Mouse (Mus musculus): ENCODE data around the gene Tspan32. TPM values are rescaled to one million over a fixed set of nuclear protein-coding genes. Genes with fewer than 3 reads are reported as not detected.

The Tspan32 gene
- polyA plus RNA-seq, 1 experiment: 152 TPM

- 3% methylated on average over 6 of the region's 6 CpGs for WGBS
- H3K4me1 ChIP-seq (ENCODE audit: control insufficient read depth, insufficient read depth, low read length): peaks cover 13% of the 10 kb centered on the region
Measured at GRCm38 (mm10) chr7:143005344-143006096, 674 bp downstream of the Tspan32 start.

GRCm38 (mm10) chr7:143006097-143006755, 1.4 kb downstream of the Tspan32 start:
- TF ChIP-seq CTCF (IDR thresholded peaks at IDR 0.05; ENCODE audit: control insufficient read depth, insufficient read depth, low read length): no peak
- no peak for TF ChIP-seq POLR2A (IDR thresholded peaks at IDR 0.05; ENCODE audit: borderline replicate concordance, control insufficient read depth, low read depth, low read length)
- Histone ChIP-seq H3K4me1 (ENCODE audit: control insufficient read depth, insufficient read depth, low read length) (peaks cover 13% of the 10 kb centered on the region), H3K27ac (ENCODE audit: control insufficient read depth, insufficient read depth, low read depth, low read length, poor library complexity) (peak overlapping the region; percentile 91), H3K4me3 (replicated peaks; ENCODE audit: control insufficient read depth, low read depth, low read length) (peak overlapping the region; percentile 61)
- WGBS: 4% methylated on average over 2 of the region's 2 CpGs

More at GRCm38 (mm10) chr7:143005344-143006096, 674 bp downstream of the Tspan32 start:
- TF ChIP-seq CTCF (IDR thresholded peaks at IDR 0.05; ENCODE audit: control insufficient read depth, insufficient read depth, low read length) (no peak), POLR2A (IDR thresholded peaks at IDR 0.05; ENCODE audit: borderline replicate concordance, control insufficient read depth, low read depth, low read length) (0 out of 2 replicates have a peak, but pooled peaks have one; percentile 49)
- peak overlapping the region; percentile 91 for H3K27ac ChIP-seq (ENCODE audit: control insufficient read depth, insufficient read depth, low read depth, low read length, poor library complexity)
- peak overlapping the region; percentile 61 for H3K4me3 ChIP-seq (replicated peaks; ENCODE audit: control insufficient read depth, low read depth, low read length)

GRCm38 (mm10) chr7:143006756-143007598, 2.1 kb downstream of the Tspan32 start:
- TF ChIP-seq CTCF (IDR thresholded peaks at IDR 0.05; ENCODE audit: control insufficient read depth, insufficient read depth, low read length) (no peak), POLR2A (IDR thresholded peaks at IDR 0.05; ENCODE audit: borderline replicate concordance, control insufficient read depth, low read depth, low read length) (no peak)
- Histone ChIP-seq H3K4me3 (replicated peaks; ENCODE audit: control insufficient read depth, low read depth, low read length) (peak overlapping the region; percentile 61), H3K4me1 (ENCODE audit: control insufficient read depth, insufficient read depth, low read length) (peaks cover 13% of the 10 kb centered on the region), H3K27ac (ENCODE audit: control insufficient read depth, insufficient read depth, low read depth, low read length, poor library complexity) (peak overlapping the region; percentile 91)
- WGBS: 19% methylated on average over 8 of the region's 8 CpGs

DNA sequence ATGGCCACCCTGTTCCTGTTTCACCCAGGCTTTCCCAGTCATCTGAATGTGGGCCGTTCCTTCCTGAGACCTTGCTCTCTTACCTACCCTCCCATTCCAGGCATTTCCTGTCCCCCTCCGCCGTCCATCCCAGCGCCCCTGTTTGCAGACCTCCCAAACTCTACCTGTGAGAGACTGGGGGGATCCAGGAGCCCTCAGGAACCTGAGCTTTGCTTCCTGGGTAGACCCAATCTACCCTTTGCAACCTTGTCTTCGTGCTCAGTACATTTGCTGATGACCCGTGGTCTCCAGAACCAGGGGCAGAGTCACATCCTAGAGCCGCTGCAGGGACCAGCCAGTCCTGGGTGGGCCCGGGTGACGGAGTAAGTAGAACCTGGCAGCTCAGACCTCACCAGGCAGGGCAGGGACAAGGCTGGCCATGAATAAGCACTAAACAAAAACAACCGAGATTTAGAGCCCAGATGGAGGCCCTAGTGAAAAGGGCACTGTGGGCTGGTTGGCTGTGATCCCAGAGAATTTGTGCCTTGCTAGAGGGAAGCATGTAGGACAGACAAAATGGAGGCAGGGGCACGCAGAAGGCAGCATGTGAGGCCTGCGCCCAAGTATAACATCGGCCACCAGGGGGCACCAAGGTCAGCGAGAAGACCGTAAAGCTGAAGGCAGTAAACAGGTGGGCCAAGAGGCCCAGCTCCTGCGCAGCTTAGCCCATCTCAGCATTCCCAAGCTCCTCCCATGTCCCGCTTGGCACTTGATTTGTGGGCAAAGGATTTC, 2.9 kb downstream of the Tspan32 start:
- TF ChIP-seq CTCF (IDR thresholded peaks at IDR 0.05; ENCODE audit: control insufficient read depth, insufficient read depth, low read length) (peak; percentile 97), POLR2A (IDR thresholded peaks at IDR 0.05; ENCODE audit: borderline replicate concordance, control insufficient read depth, low read depth, low read length) (no peak; the same call in 1 of the 2 replicates)
- 5% methylated on average over 17 of the region's 17 CpGs for WGBS
- peak overlapping the region; percentile 71 for H3K27ac ChIP-seq (ENCODE audit: control insufficient read depth, insufficient read depth, low read depth, low read length, poor library complexity)
- H3K4me1 ChIP-seq (ENCODE audit: control insufficient read depth, insufficient read depth, low read length): peaks cover 13% of the 10 kb centered on the region
- H3K4me3 ChIP-seq (replicated peaks; ENCODE audit: control insufficient read depth, low read depth, low read length): peak overlapping the region; percentile 53

GRCm38 (mm10) chr7:143008370-143008926, 3.6 kb downstream of the Tspan32 start:
- H3K4me3 ChIP-seq (replicated peaks; ENCODE audit: control insufficient read depth, low read depth, low read length): peak overlapping the region; percentile 53
- H3K27ac ChIP-seq (ENCODE audit: control insufficient read depth, insufficient read depth, low read depth, low read length, poor library complexity): peak overlapping the region; percentile 71
- TF ChIP-seq CTCF (IDR thresholded peaks at IDR 0.05; ENCODE audit: control insufficient read depth, insufficient read depth, low read length): 0 out of 2 replicates have a peak, but pooled peaks have one; percentile 19
- TF ChIP-seq POLR2A (IDR thresholded peaks at IDR 0.05; ENCODE audit: borderline replicate concordance, control insufficient read depth, low read depth, low read length): no peak
- peaks cover 13% of the 10 kb centered on the region for H3K4me1 ChIP-seq (ENCODE audit: control insufficient read depth, insufficient read depth, low read length)
- WGBS: 13% methylated on average over 8 of the region's 8 CpGs

GRCm38 (mm10) chr7:143008996-143009665, 4.3 kb downstream of the Tspan32 start:
- WGBS: 39% methylated on average over 3 of the region's 4 CpGs
- TF ChIP-seq POLR2A (IDR thresholded peaks at IDR 0.05; ENCODE audit: borderline replicate concordance, control insufficient read depth, low read depth, low read length): no peak
- TF ChIP-seq CTCF (IDR thresholded peaks at IDR 0.05; ENCODE audit: control insufficient read depth, insufficient read depth, low read length): no peak
- peaks cover 9% of the 10 kb centered on the region for H3K4me1 ChIP-seq (ENCODE audit: control insufficient read depth, insufficient read depth, low read length)
- no peak overlapping the region for H3K4me3 ChIP-seq (replicated peaks; ENCODE audit: control insufficient read depth, low read depth, low read length)
- H3K27ac ChIP-seq (ENCODE audit: control insufficient read depth, insufficient read depth, low read depth, low read length, poor library complexity): no peak overlapping the region

DNA sequence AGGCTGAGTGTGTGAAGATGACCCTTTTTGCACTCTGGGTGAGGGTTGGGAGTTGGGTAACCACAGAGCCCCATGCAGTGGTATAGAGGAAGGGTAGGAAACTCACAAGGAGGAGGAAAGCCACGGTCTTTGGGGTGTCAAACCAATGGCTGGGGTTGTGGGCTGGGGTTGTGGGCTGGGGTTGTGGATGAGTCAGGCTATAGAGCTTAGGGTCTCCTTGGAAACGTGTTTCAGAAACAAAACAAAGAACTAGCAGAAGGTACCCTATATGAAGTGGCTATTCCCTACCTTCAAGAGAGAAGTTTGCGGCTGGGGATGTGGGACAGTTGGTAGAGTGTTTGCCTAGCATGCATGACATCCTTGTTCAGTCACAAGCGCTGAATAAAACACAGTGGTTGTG, 5.2 kb downstream of the Tspan32 start:
- H3K27ac ChIP-seq (ENCODE audit: control insufficient read depth, insufficient read depth, low read depth, low read length, poor library complexity): no peak overlapping the region
- 39% methylated on average over 4 of the region's 4 CpGs for WGBS
- peaks cover 6% of the 10 kb centered on the region; the same call in 1 of the 2 replicates for H3K4me1 ChIP-seq (ENCODE audit: control insufficient read depth, insufficient read depth, low read length)
- no peak for TF ChIP-seq CTCF (IDR thresholded peaks at IDR 0.05; ENCODE audit: control insufficient read depth, insufficient read depth, low read length)
- TF ChIP-seq POLR2A (IDR thresholded peaks at IDR 0.05; ENCODE audit: borderline replicate concordance, control insufficient read depth, low read depth, low read length): no peak
- H3K4me3 ChIP-seq (replicated peaks; ENCODE audit: control insufficient read depth, low read depth, low read length): no peak overlapping the region

Measured in bone marrow, adult 2 months (tissue).